Comparison of ENCODE assay signal across 11 mouse cellular contexts in the genomic region with DNA sequence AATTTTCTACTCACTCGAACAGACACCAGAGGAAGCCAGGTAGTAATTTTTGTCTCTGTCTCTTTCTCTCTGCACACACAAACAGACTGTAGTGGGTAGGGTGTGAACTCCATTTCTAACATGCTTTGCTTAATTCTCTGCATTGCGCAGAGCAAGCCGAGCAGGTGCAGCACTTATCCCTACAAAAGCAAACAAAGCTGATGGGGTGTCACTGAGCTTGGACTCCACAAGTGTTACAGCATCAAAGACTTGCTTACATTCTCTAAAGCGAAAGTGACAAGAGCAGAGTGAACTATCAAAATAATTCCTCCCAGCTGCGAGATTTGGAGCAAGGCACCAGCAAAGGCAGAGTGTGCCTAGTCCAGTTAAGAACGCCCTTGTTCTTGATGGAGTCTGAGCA. TPM values are rescaled to one million over a fixed set of nuclear protein-coding genes. Genes with fewer than 3 reads are reported as not detected.
DNase-seq lines count a peak whose midpoint lies in the region; ATAC-seq and TF ChIP-seq lines count a peak whose summit lies in the region.
"Had no signal": no experiment of that assay in that cellular context is flagged by ENCODE, and none has a peak within 500 bp of the region (broad histone marks: within the 10 kb centered on the region; RNA-seq: fewer than 3 reads in every experiment).

No protein-coding gene starts in this region.

- no peaks in the 10 kb centered on the region for H3K4me1 ChIP-seq in embryonic facial prominence, embryonic 11.5 days (ENCODE audit: control insufficient read depth, insufficient read depth, low read length)
- H3K4me1 ChIP-seq in lung, postnatal 0 days (ENCODE audit: insufficient read depth, low read depth, low read length): no peaks in the 10 kb centered on the region
- H3K4me1 ChIP-seq in liver, embryonic 11.5 days (replicated peaks; ENCODE audit: control insufficient read depth, insufficient read depth, low read length): no peaks in the 10 kb centered on the region

- no peaks in the 10 kb centered on the region for H3K36me3 ChIP-seq in embryonic facial prominence, embryonic 11.5 days (replicated peaks; ENCODE audit: control insufficient read depth, insufficient read depth, low read depth, low read length)
- H3K36me3 ChIP-seq in lung, postnatal 0 days (ENCODE audit: insufficient read depth, low read length): no peaks in the 10 kb centered on the region
- H3K36me3 ChIP-seq in liver, embryonic 11.5 days (ENCODE audit: control insufficient read depth, insufficient read depth, low read length): no peaks in the 10 kb centered on the region
- H3K36me3 ChIP-seq: heart, embryonic 15.5 days had no signal

- no peak; the same call in 1 of the 2 replicates for ATAC-seq in embryonic facial prominence, embryonic 11.5 days (replicated peaks; ENCODE audit: insufficient number of reproducible peaks, low FRiP score, low TSS enrichment, low read depth)
- ATAC-seq in lung, postnatal 0 days: peak; percentile 92
- no peak for ATAC-seq in liver, embryonic 11.5 days (replicated peaks; ENCODE audit: low FRiP score)
- ATAC-seq: CD4-positive, CD25-positive, alpha-beta regulatory T cell, adult 4 months; inflammation-experienced regulatory T-cells, adult 6 months had no signal

- no peaks in the 10 kb centered on the region for H3K27me3 ChIP-seq in embryonic facial prominence, embryonic 11.5 days (ENCODE audit: control insufficient read depth, insufficient read depth, low read length)
- no peaks in the 10 kb centered on the region for H3K27me3 ChIP-seq in lung, postnatal 0 days (replicated peaks; ENCODE audit: insufficient read depth, low read length)
- H3K27me3 ChIP-seq in liver, embryonic 11.5 days (replicated peaks; ENCODE audit: control insufficient read depth, insufficient read depth, low read length): no peaks in the 10 kb centered on the region
- H3K27me3 ChIP-seq: heart, embryonic 15.5 days had no signal

- no peak overlapping the region for H3K4me3 ChIP-seq in embryonic facial prominence, embryonic 11.5 days (ENCODE audit: low read depth, low read length)
- H3K4me3 ChIP-seq in lung, postnatal 0 days (ENCODE audit: low read depth, low read length): peak overlapping the region; percentile 8; the same call in 1 of the 2 replicates
- no peak overlapping the region for H3K4me3 ChIP-seq in liver, embryonic 11.5 days (ENCODE audit: low read depth, low read length)
- H3K4me3 ChIP-seq: heart, embryonic 15.5 days had no signal

- no peak overlapping the region for H3K9ac ChIP-seq in embryonic facial prominence, embryonic 11.5 days (replicated peaks; ENCODE audit: low read length)
- H3K9ac ChIP-seq in lung, postnatal 0 days (replicated peaks; ENCODE audit: low read depth): no peak overlapping the region
- H3K9ac ChIP-seq in liver, embryonic 11.5 days (ENCODE audit: low read depth, low read length): no peak overlapping the region
- H3K9ac ChIP-seq: heart, embryonic 15.5 days had no signal

- 0 out of 2 replicates have a peak, but pooled peaks have one; percentile 42 for TF ChIP-seq EP300 in lung, postnatal 0 days (IDR thresholded peaks at IDR 0.05)

- no peak overlapping the region for H3K4me2 ChIP-seq in embryonic facial prominence, embryonic 11.5 days (ENCODE audit: low read depth, low read length)
- H3K4me2 ChIP-seq in lung, postnatal 0 days (replicated peaks; ENCODE audit: low read depth, low read length): peak overlapping the region; percentile 43
- no peak overlapping the region for H3K4me2 ChIP-seq in liver, embryonic 11.5 days
- H3K4me2 ChIP-seq: heart, embryonic 15.5 days had no signal

- TF ChIP-seq CTCF in lung, postnatal 0 days (IDR thresholded peaks at IDR 0.05): no peak

- WGBS in embryonic facial prominence, embryonic 11.5 days: 32% methylated on average over 6 of the region's 6 CpGs
- 12% methylated on average over 6 of the region's 6 CpGs for WGBS in lung, postnatal 0 days
- WGBS in liver, embryonic 11.5 days: 58% methylated on average over 6 of the region's 6 CpGs

- H3K27ac ChIP-seq in embryonic facial prominence, embryonic 11.5 days (replicated peaks; ENCODE audit: low read depth, low read length): no peak overlapping the region
- peak overlapping the region; percentile 64 for H3K27ac ChIP-seq in lung, postnatal 0 days (ENCODE audit: low read length)
- H3K27ac ChIP-seq in liver, embryonic 11.5 days (ENCODE audit: low read depth, low read length): no peak overlapping the region
- H3K27ac ChIP-seq: heart, embryonic 15.5 days had no signal

- H3K9me3 ChIP-seq in embryonic facial prominence, embryonic 11.5 days (replicated peaks; ENCODE audit: control insufficient read depth, low read length): no peaks in the 10 kb centered on the region
- H3K9me3 ChIP-seq in lung, postnatal 0 days (ENCODE audit: low read length): no peaks in the 10 kb centered on the region
- H3K9me3 ChIP-seq in liver, embryonic 11.5 days (ENCODE audit: control insufficient read depth, low read length): no peaks in the 10 kb centered on the region
- H3K9me3 ChIP-seq: heart, embryonic 15.5 days had no signal

- DNase-seq in heart, adult 18-20 months: peak; percentile 26 to 28
- DNase-seq in heart, adult 8-10 months (ENCODE audit: low spot score): no peak
- peak; percentile 48 for DNase-seq in Muller cell, postnatal 12 days (ENCODE audit: inconsistent ontology term)
- DNase-seq in embryonic facial prominence, embryonic 11.5 days (ENCODE audit: low spot score): peak; percentile 76
- DNase-seq in lung, postnatal 0 days (ENCODE audit: low spot score): peak; percentile 73
- no peak for DNase-seq in liver, embryonic 11.5 days (ENCODE audit: low spot score)
- no peak for DNase-seq in cerebellum, postnatal 14 days
- no peak for DNase-seq in adrenal gland, adult 8-10 months

RNA-seq across cellular contexts. Expression of a gene that starts 28.3 kb away (rescaled TPM):
- 1 to 10 TPM; 2.1 to 4.1 TPM for total RNA-seq in heart, adult 18-20 months (2021)
- total RNA-seq in heart, adult 8-10 months (2022): 1 to 10 TPM; 2.1 to 3.4 (median 2.8) TPM
- 21.5 and 21.7 TPM in 2 replicates for polyA plus RNA-seq in embryonic facial prominence, embryonic 11.5 days (2014; fragmentation: Nextera tagmentation; extraction: Ambion mirVana)
- polyA plus RNA-seq in lung, postnatal 0 days (2015; fragmentation: Nextera tagmentation; extraction: Ambion mirVana): 14.7 and 16.9 TPM in 2 replicates
- polyA plus RNA-seq in liver, embryonic 11.5 days (2014; fragmentation: Nextera tagmentation; extraction: Ambion mirVana): 15.2 and 16.7 TPM in 2 replicates
- 10 to 100 TPM; 15.3 to 26.3 (median 20.2) TPM for total RNA-seq in adrenal gland, adult 8-10 months (2022)
- polyA plus RNA-seq: CD4-positive, CD25-positive, alpha-beta regulatory T cell, adult 4 months; inflammation-experienced regulatory T-cells, adult 6 months had no signal

Comparison
In these comparisons a context has a peak if more than half of its experiments do, and no peak if none do; other contexts are left out.
1. DNase-seq: peak in heart, adult 18-20 months (2 of 2), Muller cell, postnatal 12 days (single experiment), embryonic facial prominence, embryonic 11.5 days (single experiment) and lung, postnatal 0 days (single experiment); none in heart, adult 8-10 months (single experiment), liver, embryonic 11.5 days (single experiment), cerebellum, postnatal 14 days (0 of 2) and adrenal gland, adult 8-10 months (single experiment).